Mouse (Mus musculus) CD4-positive helper T cell, adult 2 months (primary cell): ENCODE measurements at regions not wholly inside any gene's neighbourhood (a gene's known extent, or its start where the extent isn't known, plus 50 kb on each side); places are given as distances from the start of the nearest gene placed in this dataset.

Experiments used
- DNase-seq: peaks from one replicate; pipeline ENCODE4 v3.0.0-alpha.2; 2012; ENCODE audit warnings: low read depth, missing footprints, low spot score

GRCm38 (mm10) chr19:60148313-60148965 lies 78.1 kb downstream of the Fam204a start:
- DNase-seq, result no peak

- DNase-seq, result no peak
Measured at GRCm38 (mm10) chr19:60146451-60147190, 79.9 kb downstream of the Fam204a start.

GRCm38 (mm10) chr19:60145242-60145641 lies 81.3 kb downstream of the Fam204a start:
- no peak for DNase-seq

- DNase-seq, result peak; percentile 72
Measured at GRCm38 (mm10) chr19:60144336-60144989, 82.0 kb downstream of the Fam204a start.

- DNase-seq, result no peak
Measured at GRCm38 (mm10) chr19:60138881-60139280, 87.6 kb downstream of the Fam204a start.

GRCm38 (mm10) chr19:60136491-60136890 lies 90.0 kb downstream of the Fam204a start:
- no peak for DNase-seq

GRCm38 (mm10) chr19:60134447-60135328 lies 91.8 kb downstream of the Fam204a start:
- no peak for DNase-seq

- no peak for DNase-seq
Measured at GRCm38 (mm10) chr19:60129635-60130034, 96.9 kb downstream of the Fam204a start.

- no peak for DNase-seq
Measured at GRCm38 (mm10) chr19:60124638-60125037, 101.9 kb downstream of the Fam204a start.

- no peak for DNase-seq
Measured at GRCm38 (mm10) chr19:60120917-60121316, 105.6 kb downstream of the Fam204a start.

GRCm38 (mm10) chr19:60119051-60119450 lies 107.5 kb downstream of the Fam204a start:
- no peak for DNase-seq

- DNase-seq, result no peak
Measured at GRCm38 (mm10) chr19:60113666-60114388, 112.7 kb downstream of the Fam204a start.

- DNase-seq, result no peak
Measured at GRCm38 (mm10) chr19:60110278-60110677, 116.2 kb downstream of the Fam204a start.

GRCm38 (mm10) chr19:60109488-60109887 lies 117.0 kb downstream of the Fam204a start:
- DNase-seq, result no peak

GRCm38 (mm10) chr19:60097915-60098314 lies 128.6 kb downstream of the Fam204a start:
- no peak for DNase-seq

GRCm38 (mm10) chr19:60074986-60075385 lies 131.5 kb upstream of the Rab11fip2 start:
- no peak for DNase-seq

- DNase-seq, result no peak
Measured at GRCm38 (mm10) chr19:60073328-60073727, 129.9 kb upstream of the Rab11fip2 start.

- no peak for DNase-seq
Measured at GRCm38 (mm10) chr19:60066183-60066582, 122.7 kb upstream of the Rab11fip2 start.

- no peak for DNase-seq
Measured at GRCm38 (mm10) chr19:60055121-60055874, 111.8 kb upstream of the Rab11fip2 start.

GRCm38 (mm10) chr19:60051151-60051550 lies 107.7 kb upstream of the Rab11fip2 start:
- no peak for DNase-seq
